Mouse (Mus musculus) granulocyte monocyte progenitor cell, adult 5-6 weeks (primary cell): ENCODE data around the gene Usp24. TPM values are rescaled to one million over a fixed set of nuclear protein-coding genes. Genes with fewer than 3 reads are reported as not detected.

ENCODE experiments used
- ATAC-seq: replicated peaks from 2 replicates; pipeline ENCODE4 v1.8.0; 2016; ENCODE audit warnings: mild to moderate bottlenecking, moderate TSS enrichment, inconsistent platforms; ENCODE audit not compliant: poor library complexity, severe bottlenecking
- total RNA-seq, 2 experiments: library from RNA; stranded (forward) in 1 of 2; stranded (reverse) in 1 of 2; fragments of 200-712, 200-1000 nt in 1 of 2; fragments of >200 nt in 1 of 2; fragmentation: Nextera tagmentation in 1 of 2; gene quantifications; 2 replicates each; pipeline ENCODE4 v1.2.3; 2014 to 2017

The Usp24 gene
- total RNA-seq, 2 experiments from 2014 or later: 26.2 to 35.5 TPM

- no peak for ATAC-seq
Observed at GRCm38 (mm10) chr4:106422597-106422996, 106.6 kb downstream of the Usp24 start.

GRCm38 (mm10) chr4:106424560-106424959, 108.5 kb downstream of the Usp24 start:
- no peak for ATAC-seq

GRCm38 (mm10) chr4:106426286-106426685, 110.3 kb downstream of the Usp24 start:
- no peak for ATAC-seq

- ATAC-seq: no peak
Observed at GRCm38 (mm10) chr4:106428616-106429015, 112.6 kb downstream of the Usp24 start.

GRCm38 (mm10) chr4:106429106-106429505, 113.1 kb downstream of the Usp24 start:
- ATAC-seq: peak; percentile 59

- ATAC-seq: no peak
Observed at GRCm38 (mm10) chr4:106430431-106430830, 114.4 kb downstream of the Usp24 start.

- ATAC-seq: no peak
Observed at GRCm38 (mm10) chr4:106435426-106435825, 119.4 kb downstream of the Usp24 start.

- peak; percentile 70 for ATAC-seq
Observed at GRCm38 (mm10) chr4:106436475-106436874, 120.5 kb downstream of the Usp24 start.

GRCm38 (mm10) chr4:106437207-106437606, 121.2 kb downstream of the Usp24 start:
- ATAC-seq: no peak

GRCm38 (mm10) chr4:106438763-106439162, 122.8 kb downstream of the Usp24 start:
- no peak for ATAC-seq

GRCm38 (mm10) chr4:106443182-106443581, 127.2 kb downstream of the Usp24 start:
- no peak for ATAC-seq

- ATAC-seq: no peak
Observed at GRCm38 (mm10) chr4:106449306-106449705, 133.3 kb downstream of the Usp24 start.

- no peak for ATAC-seq
Observed at GRCm38 (mm10) chr4:106452401-106452800, 136.4 kb downstream of the Usp24 start.

GRCm38 (mm10) chr4:106453108-106453507, 137.1 kb downstream of the Usp24 start:
- no peak for ATAC-seq

- no peak for ATAC-seq
Observed at GRCm38 (mm10) chr4:106453516-106453915, 137.5 kb downstream of the Usp24 start.

- no peak for ATAC-seq
Observed at GRCm38 (mm10) chr4:106454541-106454940, 138.5 kb downstream of the Usp24 start.

- no peak for ATAC-seq
Observed at GRCm38 (mm10) chr4:106462016-106462415, 146.0 kb downstream of the Usp24 start.

GRCm38 (mm10) chr4:106462524-106462923, 146.5 kb downstream of the Usp24 start:
- ATAC-seq: peak; percentile 51

- no peak for ATAC-seq
Observed at GRCm38 (mm10) chr4:106463174-106463801, 147.3 kb downstream of the Usp24 start.

GRCm38 (mm10) chr4:106467420-106468110, 151.6 kb downstream of the Usp24 start:
- ATAC-seq: no peak

GRCm38 (mm10) chr4:106470921-106471320, 154.9 kb downstream of the Usp24 start:
- ATAC-seq: no peak

GRCm38 (mm10) chr4:106472335-106472734, 156.3 kb downstream of the Usp24 start:
- ATAC-seq: peak; percentile 66
